Mouse (Mus musculus): ENCODE measurements around the gene Rasal1. TPM values are rescaled to one million over a fixed set of nuclear protein-coding genes. Genes with fewer than 3 reads are reported as not detected.

Rasal1 gene
- polyA plus RNA-seq, 1 experiment, result 1.00 TPM

DNA sequence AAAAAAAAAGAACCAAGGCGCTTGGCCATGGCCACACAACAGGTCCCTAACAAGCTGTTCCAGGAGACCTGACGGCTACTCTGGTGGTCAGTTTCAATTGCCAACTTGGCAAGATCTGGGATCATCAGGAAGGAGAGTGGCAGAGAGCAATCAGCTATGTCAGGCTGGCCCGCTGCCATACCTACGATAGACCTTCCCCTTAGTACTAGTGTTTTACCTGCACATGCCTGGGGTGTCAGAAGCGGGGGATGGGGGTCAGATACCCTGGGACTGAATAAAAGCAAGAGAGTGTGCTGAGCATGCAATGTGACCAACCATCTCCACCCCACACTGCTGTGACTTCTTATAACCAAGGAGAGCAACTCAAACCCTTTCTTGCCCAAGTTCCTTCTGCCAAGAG is 37.7 kb upstream of the Rasal1 start:
- TF ChIP-seq POLR2A (IDR thresholded peaks at IDR 0.05; ENCODE audit: borderline replicate concordance, extremely low read depth, insufficient read depth, insufficient read length, poor library complexity, severe bottlenecking) (no peak), CTCF (IDR thresholded peaks at IDR 0.05; ENCODE audit: borderline replicate concordance, extremely low read depth, insufficient read depth, insufficient read length) (no peak)
- no peak for DNase-seq (ENCODE audit: low read depth)

DNA sequence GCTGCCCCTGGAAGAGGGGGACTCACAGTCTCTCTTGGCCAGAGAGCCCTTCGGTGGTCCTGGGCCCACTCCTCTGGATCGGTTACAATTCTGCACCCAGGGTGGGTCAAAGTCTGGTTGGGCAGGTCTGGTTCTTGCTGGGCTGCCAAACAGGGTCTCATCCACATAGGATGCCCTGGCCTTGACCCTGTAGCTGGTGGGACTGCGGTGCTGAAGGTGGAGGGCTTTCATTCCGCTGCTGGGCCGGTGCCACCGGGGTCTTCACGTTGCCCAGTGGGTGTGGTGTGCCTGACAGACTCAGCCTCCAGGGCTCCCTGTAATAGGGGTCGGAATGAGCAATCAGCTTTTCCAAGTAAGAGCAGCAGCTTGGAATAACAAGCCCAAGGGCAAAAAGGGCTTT is 37.2 kb upstream of the Rasal1 start:
- DNase-seq (ENCODE audit: low read depth), result peak; percentile 34
- no peak for TF ChIP-seq CTCF (IDR thresholded peaks at IDR 0.05; ENCODE audit: borderline replicate concordance, extremely low read depth, insufficient read depth, insufficient read length)
- TF ChIP-seq POLR2A (IDR thresholded peaks at IDR 0.05; ENCODE audit: borderline replicate concordance, extremely low read depth, insufficient read depth, insufficient read length, poor library complexity, severe bottlenecking), result no peak

DNA sequence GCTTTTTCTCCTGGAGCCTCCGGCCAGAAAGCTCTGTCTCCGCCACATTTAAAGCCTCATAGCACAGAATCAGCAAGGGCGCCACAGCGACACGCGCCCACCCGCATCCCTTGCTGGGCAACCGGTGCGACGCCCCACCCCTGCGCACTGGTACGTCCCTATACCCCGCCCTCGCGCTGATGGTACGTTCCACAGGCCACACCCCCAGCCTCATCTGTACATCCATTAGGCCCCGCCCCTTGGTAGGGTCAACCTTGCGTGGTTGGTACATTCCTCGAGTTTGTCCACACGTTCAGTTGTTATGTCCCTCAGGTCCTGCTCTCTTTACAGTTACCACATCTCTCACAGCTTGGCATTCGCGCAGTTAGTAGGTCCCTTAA is 36.2 kb upstream of the Rasal1 start, which contains the start of the genes Rita1 and Ddx54:
Gene Rita1 (minus strand): TSS at position 148 of the 380 bp plus-strand sequence.
Gene Ddx54 (plus strand): TSS at position 298 of the 380 bp plus-strand sequence.
- TF ChIP-seq CTCF (IDR thresholded peaks at IDR 0.05; ENCODE audit: borderline replicate concordance, extremely low read depth, insufficient read depth, insufficient read length) (no peak), POLR2A (IDR thresholded peaks at IDR 0.05; ENCODE audit: borderline replicate concordance, extremely low read depth, insufficient read depth, insufficient read length, poor library complexity, severe bottlenecking) (peak; percentile 34; the same call in 1 of the 2 replicates)
- peak; percentile 99 for DNase-seq (ENCODE audit: low read depth)

DNA sequence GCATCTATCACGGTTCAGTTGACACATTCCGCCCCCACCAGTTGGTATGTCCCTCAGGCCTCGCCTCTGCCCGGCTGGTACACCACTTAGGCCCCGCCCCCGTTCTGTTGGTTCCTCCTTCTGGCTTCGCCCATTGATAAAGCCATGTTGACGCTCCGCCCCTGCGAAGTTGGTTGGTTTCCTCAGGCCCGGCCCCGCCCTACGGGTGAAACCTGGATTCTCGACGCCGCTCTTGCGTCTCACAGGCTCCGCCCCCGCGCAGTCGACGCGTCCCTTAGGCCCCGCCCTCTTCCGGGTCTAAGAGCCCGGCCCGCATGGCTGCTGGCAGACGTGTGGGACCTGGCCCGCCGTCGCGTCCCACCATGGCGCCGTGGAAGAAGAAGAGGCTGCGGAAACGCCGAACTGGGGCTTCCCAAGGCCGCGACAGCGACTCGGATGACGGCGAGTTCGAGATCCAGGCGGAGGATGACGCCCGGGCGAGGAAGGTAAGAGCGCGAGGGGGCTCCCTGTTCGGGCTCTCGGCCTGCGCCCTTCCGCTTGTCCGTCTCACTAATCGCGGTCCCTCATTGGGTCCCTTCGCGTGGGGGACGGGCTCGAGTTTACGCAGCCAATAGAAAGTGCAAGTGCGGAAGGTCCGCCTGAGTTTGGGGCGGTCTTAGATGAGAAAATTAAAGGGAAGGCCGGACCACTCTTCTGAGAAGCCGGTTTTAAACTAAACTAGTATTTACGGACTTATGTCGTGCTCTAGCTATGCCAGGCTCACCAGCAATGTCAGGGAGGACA is 35.6 kb upstream of the Rasal1 start:
- peak; percentile 100 for DNase-seq (ENCODE audit: low read depth)
- TF ChIP-seq CTCF (IDR thresholded peaks at IDR 0.05; ENCODE audit: borderline replicate concordance, extremely low read depth, insufficient read depth, insufficient read length) (no peak), POLR2A (IDR thresholded peaks at IDR 0.05; ENCODE audit: borderline replicate concordance, extremely low read depth, insufficient read depth, insufficient read length, poor library complexity, severe bottlenecking) (no peak)

DNA sequence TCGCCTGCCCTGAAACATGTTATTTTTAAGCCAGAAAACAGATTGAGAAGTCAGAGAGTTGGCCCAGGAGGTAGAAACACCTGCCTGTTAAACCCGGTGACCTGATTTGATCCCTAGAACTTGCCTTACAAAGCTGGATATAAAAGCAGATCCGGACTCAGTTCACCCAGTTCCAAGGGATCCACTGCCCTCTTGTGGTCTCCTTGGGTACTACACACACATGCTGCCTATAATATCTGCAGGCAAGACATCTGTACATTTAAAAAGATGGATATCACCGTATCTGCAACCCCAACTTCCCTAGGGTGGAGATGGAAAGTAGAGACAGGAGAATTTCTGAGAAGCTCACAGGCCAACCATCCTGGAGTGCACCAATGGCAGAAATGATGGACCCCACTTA is 32.7 kb upstream of the Rasal1 start:
- TF ChIP-seq POLR2A (IDR thresholded peaks at IDR 0.05; ENCODE audit: borderline replicate concordance, extremely low read depth, insufficient read depth, insufficient read length, poor library complexity, severe bottlenecking) (no peak), CTCF (IDR thresholded peaks at IDR 0.05; ENCODE audit: borderline replicate concordance, extremely low read depth, insufficient read depth, insufficient read length) (peak; percentile 51; the same call in 1 of the 2 replicates)
- DNase-seq (ENCODE audit: low read depth), result peak; percentile 18

DNA sequence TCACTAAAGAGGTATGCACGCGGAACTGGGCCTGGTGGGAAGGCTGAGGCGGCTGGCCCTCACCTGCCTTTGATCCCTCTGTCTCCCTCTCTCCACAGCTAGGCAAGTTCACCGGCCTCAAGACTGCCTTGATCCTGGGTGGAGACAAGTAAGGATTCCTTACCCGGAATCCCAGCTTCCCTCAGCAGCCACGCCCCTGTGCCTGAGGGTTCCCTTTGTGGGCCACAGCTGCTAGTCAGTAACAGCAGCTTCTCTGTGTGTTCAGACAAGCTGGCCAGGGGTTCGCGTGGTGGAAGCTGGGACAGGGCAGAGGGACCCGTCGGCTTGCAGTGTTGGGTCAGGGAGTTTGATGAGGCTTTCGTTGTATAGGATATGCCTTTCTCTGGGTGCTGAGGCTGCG is 29.8 kb upstream of the Rasal1 start:
- TF ChIP-seq CTCF (IDR thresholded peaks at IDR 0.05; ENCODE audit: borderline replicate concordance, extremely low read depth, insufficient read depth, insufficient read length) (no peak), POLR2A (IDR thresholded peaks at IDR 0.05; ENCODE audit: borderline replicate concordance, extremely low read depth, insufficient read depth, insufficient read length, poor library complexity, severe bottlenecking) (no peak)
- no peak for DNase-seq (ENCODE audit: low read depth)

DNA sequence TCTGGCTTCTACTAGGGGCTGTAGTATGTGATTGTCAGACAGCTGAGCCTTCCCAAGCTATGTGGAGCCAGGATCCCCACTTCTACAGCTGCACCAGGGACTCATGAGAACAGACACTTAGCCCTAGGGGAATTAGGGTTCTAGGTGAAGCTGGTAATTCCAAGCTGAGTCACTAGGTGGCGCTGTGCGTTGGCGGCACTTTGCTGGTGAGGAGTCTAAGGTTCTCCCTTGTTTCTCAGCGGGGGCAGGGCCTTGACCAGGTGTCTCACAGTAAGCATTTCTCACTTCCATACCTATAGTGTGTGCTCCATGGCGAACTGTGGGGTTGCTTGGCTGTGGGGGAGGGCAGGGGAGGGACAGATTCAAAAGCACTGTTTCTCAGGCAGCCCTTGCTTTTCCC is 29.4 kb upstream of the Rasal1 start:
- no peak for TF ChIP-seq POLR2A (IDR thresholded peaks at IDR 0.05; ENCODE audit: borderline replicate concordance, extremely low read depth, insufficient read depth, insufficient read length, poor library complexity, severe bottlenecking)
- peak; percentile 82 for TF ChIP-seq CTCF (IDR thresholded peaks at IDR 0.05; ENCODE audit: borderline replicate concordance, extremely low read depth, insufficient read depth, insufficient read length)
- DNase-seq (ENCODE audit: low read depth), result peak; percentile 36

DNA sequence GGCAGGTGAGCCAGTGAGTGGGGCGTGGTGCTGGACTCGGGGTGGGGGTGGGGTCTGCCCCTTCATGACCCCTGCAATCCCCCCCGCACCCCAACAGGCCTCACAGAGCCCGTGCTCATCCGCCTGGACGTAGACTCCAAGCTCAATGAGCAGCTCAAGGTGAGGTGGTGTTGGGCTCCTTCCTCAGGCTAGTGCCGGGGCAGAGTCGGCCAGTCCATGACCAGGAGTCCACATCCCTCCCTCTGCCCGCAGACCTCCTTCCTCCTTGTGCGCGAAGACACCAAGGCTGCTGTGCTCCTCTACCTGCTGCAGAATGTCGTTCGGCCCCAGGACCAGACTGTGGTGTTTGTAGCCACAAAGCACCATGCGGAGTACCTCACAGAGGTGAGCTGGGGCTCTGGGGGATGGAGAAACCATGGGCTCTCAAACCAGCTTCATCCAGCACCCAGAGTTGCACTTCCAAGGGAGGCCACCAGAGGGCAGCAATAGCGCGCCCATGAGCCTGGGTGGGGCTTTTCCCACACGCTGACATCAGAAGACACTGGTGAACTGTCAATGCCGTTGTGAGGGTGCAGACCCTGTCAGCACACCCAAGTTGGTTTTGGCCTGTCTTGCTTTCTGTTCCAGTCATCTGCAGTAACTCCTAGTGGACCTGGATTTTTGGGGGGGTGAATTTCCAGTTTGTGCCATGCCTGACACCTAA is 28.1 kb upstream of the Rasal1 start:
- TF ChIP-seq POLR2A (IDR thresholded peaks at IDR 0.05; ENCODE audit: borderline replicate concordance, extremely low read depth, insufficient read depth, insufficient read length, poor library complexity, severe bottlenecking), result no peak
- TF ChIP-seq CTCF (IDR thresholded peaks at IDR 0.05; ENCODE audit: borderline replicate concordance, extremely low read depth, insufficient read depth, insufficient read length), result peak; percentile 98
- DNase-seq (ENCODE audit: low read depth), result peak; percentile 80

DNA sequence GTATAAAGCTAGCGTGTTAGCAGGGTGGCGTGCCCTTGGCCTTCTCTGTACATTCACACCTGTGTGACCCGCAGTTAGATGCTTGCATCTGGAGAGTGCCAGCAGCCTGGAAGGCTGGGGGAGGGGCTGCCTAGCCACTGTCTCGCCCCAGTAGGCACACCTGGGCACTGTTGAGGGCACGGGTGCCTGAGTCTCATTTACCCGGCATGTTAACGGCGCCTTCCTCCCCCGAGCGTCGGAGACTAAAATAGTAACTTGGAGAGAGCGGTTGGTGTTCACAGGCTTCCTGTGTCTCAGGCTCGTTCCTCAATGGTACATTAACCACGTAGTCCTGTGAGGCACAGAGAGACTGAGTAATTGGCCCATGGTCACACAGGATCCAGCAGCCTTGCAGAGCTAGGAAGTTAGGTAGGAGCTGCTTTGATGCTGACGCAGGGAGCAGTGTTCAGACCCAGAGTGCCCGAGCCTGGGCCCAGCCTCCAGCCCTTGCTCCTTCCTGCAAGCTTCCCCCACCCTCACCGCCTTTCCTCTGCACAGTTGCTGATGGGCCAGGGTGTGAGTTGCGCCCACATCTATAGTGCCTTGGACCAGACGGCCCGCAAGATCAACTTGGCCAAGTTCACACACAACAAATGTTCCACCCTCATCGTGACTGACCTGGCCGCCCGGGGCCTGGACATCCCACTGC is 27.4 kb upstream of the Rasal1 start:
- no peak for DNase-seq (ENCODE audit: low read depth)
- no peak for TF ChIP-seq CTCF (IDR thresholded peaks at IDR 0.05; ENCODE audit: borderline replicate concordance, extremely low read depth, insufficient read depth, insufficient read length)
- no peak for TF ChIP-seq POLR2A (IDR thresholded peaks at IDR 0.05; ENCODE audit: borderline replicate concordance, extremely low read depth, insufficient read depth, insufficient read length, poor library complexity, severe bottlenecking)

DNA sequence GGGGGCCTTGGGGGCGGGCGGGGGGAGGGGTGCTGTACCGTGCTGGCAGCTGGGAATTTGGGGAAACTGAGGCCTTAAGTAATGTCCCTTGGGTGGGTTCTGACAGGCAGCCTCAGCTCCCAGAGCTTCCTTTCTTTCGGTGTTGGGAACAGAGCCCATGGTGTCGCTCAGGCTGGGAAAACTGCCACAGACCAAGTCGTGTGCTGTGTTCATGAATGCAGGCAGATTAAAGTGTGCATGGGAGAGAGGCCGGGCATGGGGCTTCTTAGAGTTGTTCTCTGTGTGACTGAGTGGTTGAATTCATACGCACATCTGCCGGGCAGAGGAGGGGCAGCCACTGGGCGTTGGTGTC is 26.8 kb upstream of the Rasal1 start:
- peak; percentile 19 for DNase-seq (ENCODE audit: low read depth)
- TF ChIP-seq CTCF (IDR thresholded peaks at IDR 0.05; ENCODE audit: borderline replicate concordance, extremely low read depth, insufficient read depth, insufficient read length) (no peak), POLR2A (IDR thresholded peaks at IDR 0.05; ENCODE audit: borderline replicate concordance, extremely low read depth, insufficient read depth, insufficient read length, poor library complexity, severe bottlenecking) (no peak)

DNA sequence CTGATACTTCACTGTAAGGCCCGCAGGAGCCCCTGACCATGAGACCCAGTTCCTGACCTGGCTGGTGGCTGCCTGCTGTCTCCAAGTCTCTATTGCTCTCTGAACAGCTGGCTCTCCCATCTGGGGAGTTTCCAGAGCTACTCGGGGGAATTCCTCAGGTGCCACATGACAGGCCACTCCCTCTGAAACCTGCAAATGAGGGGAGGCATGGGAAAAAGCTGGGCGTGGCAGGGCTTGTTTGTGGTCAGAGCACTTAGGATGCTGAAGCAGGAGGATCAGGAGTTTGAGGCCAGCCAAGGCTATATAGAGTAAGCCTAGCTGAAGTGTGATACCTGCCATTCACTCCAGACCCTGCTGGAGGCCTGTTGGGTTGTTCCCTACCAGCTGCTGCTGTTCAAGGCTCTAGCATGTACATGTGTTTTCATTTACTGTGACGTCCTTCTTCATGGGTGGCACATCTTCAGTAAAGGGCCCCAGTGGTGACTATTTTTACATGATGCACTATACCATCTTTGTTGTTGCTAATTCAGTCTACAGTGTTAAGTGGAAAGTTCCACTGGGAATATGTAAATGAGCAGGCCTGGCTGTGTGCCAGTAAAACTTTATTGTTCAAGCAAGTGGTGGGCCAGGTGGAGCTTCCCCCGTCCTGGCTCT is 26.3 kb upstream of the Rasal1 start:
- DNase-seq (ENCODE audit: low read depth), result peak; percentile 27
- TF ChIP-seq POLR2A (IDR thresholded peaks at IDR 0.05; ENCODE audit: borderline replicate concordance, extremely low read depth, insufficient read depth, insufficient read length, poor library complexity, severe bottlenecking) (no peak), CTCF (IDR thresholded peaks at IDR 0.05; ENCODE audit: borderline replicate concordance, extremely low read depth, insufficient read depth, insufficient read length) (no peak)
